Mouse (Mus musculus): ENCODE results near the gene D330020A13Rik. TPM values are rescaled to one million over a fixed set of nuclear protein-coding genes. Genes with fewer than 3 reads are reported as not detected.
A peak's percentile ranks its signal among the peaks of the same experiment; 100 is the strongest.

D330020A13Rik gene
- polyA plus RNA-seq, 1 experiment from 2014 or later = not detected

GRCm38 (mm10) chr6:120306859-120307594 is 12.9 kb downstream of the D330020A13Rik start:
- Histone ChIP-seq H3K4me1 (ENCODE audit: insufficient read depth, low read depth, low read length) (no peaks in the 10 kb centered on the region), H3K4me3 (ENCODE audit: low read depth, low read length) (no peak overlapping the region), H3K9me3 (ENCODE audit: low read length) (no peaks in the 10 kb centered on the region), H3K9ac (replicated peaks; ENCODE audit: low read depth) (no peak overlapping the region), H3K4me2 (replicated peaks; ENCODE audit: low read depth, low read length) (no peak overlapping the region), H3K36me3 (ENCODE audit: insufficient read depth, low read length) (no peaks in the 10 kb centered on the region), H3K27ac (ENCODE audit: low read length) (no peak overlapping the region), H3K27me3 (replicated peaks; ENCODE audit: insufficient read depth, low read length) (no peaks in the 10 kb centered on the region)
- no peak for TF ChIP-seq EP300 (IDR thresholded peaks at IDR 0.05)
- no peak for TF ChIP-seq CTCF (IDR thresholded peaks at IDR 0.05)
- DNase-seq (ENCODE audit: low spot score) (no peak), ATAC-seq (no peak)
- WGBS = 66% methylated on average over 3 of the region's 3 CpGs

GRCm38 (mm10) chr6:120309338-120309737 is 15.2 kb downstream of the D330020A13Rik start:
- Histone ChIP-seq H3K4me2 (replicated peaks; ENCODE audit: low read depth, low read length) (no peak overlapping the region), H3K4me1 (ENCODE audit: insufficient read depth, low read depth, low read length) (no peaks in the 10 kb centered on the region), H3K27me3 (replicated peaks; ENCODE audit: insufficient read depth, low read length) (no peaks in the 10 kb centered on the region), H3K27ac (ENCODE audit: low read length) (no peak overlapping the region), H3K4me3 (ENCODE audit: low read depth, low read length) (no peak overlapping the region), H3K9me3 (ENCODE audit: low read length) (no peaks in the 10 kb centered on the region), H3K9ac (replicated peaks; ENCODE audit: low read depth) (no peak overlapping the region), H3K36me3 (ENCODE audit: insufficient read depth, low read length) (no peaks in the 10 kb centered on the region)
- no peak for DNase-seq (ENCODE audit: low spot score)
- TF ChIP-seq CTCF (IDR thresholded peaks at IDR 0.05) = no peak
- TF ChIP-seq EP300 (IDR thresholded peaks at IDR 0.05) = no peak
- no peak for ATAC-seq
- 65% methylated on average over 9 of the region's 9 CpGs for WGBS

GRCm38 (mm10) chr6:120309787-120310186 is 15.6 kb downstream of the D330020A13Rik start:
- Histone ChIP-seq H3K4me2 (replicated peaks; ENCODE audit: low read depth, low read length) (no peak overlapping the region), H3K27ac (ENCODE audit: low read length) (no peak overlapping the region), H3K36me3 (ENCODE audit: insufficient read depth, low read length) (no peaks in the 10 kb centered on the region), H3K27me3 (replicated peaks; ENCODE audit: insufficient read depth, low read length) (no peaks in the 10 kb centered on the region), H3K4me3 (ENCODE audit: low read depth, low read length) (no peak overlapping the region), H3K4me1 (ENCODE audit: insufficient read depth, low read depth, low read length) (no peaks in the 10 kb centered on the region), H3K9ac (replicated peaks; ENCODE audit: low read depth) (no peak overlapping the region), H3K9me3 (ENCODE audit: low read length) (no peaks in the 10 kb centered on the region)
- WGBS = 37% methylated on average over 3 of the region's 3 CpGs
- ATAC-seq (no peak), DNase-seq (ENCODE audit: low spot score) (no peak)
- TF ChIP-seq CTCF (IDR thresholded peaks at IDR 0.05) (no peak), EP300 (IDR thresholded peaks at IDR 0.05) (no peak)

- Histone ChIP-seq H3K9ac (replicated peaks; ENCODE audit: low read depth) (no peak overlapping the region), H3K27me3 (replicated peaks; ENCODE audit: insufficient read depth, low read length) (no peaks in the 10 kb centered on the region), H3K27ac (ENCODE audit: low read length) (no peak overlapping the region), H3K36me3 (ENCODE audit: insufficient read depth, low read length) (no peaks in the 10 kb centered on the region), H3K4me1 (ENCODE audit: insufficient read depth, low read depth, low read length) (no peaks in the 10 kb centered on the region), H3K4me3 (ENCODE audit: low read depth, low read length) (no peak overlapping the region), H3K4me2 (replicated peaks; ENCODE audit: low read depth, low read length) (no peak overlapping the region), H3K9me3 (ENCODE audit: low read length) (no peaks in the 10 kb centered on the region)
- DNase-seq (ENCODE audit: low spot score) (no peak), ATAC-seq (no peak)
- TF ChIP-seq EP300 (IDR thresholded peaks at IDR 0.05) = no peak
- TF ChIP-seq CTCF (IDR thresholded peaks at IDR 0.05) = no peak
- 67% methylated on average over 5 of the region's 5 CpGs for WGBS
Measured at GRCm38 (mm10) chr6:120312443-120312842, 18.3 kb downstream of the D330020A13Rik start.

- 51% methylated on average over 11 of the region's 11 CpGs for WGBS
- Histone ChIP-seq H3K36me3 (ENCODE audit: insufficient read depth, low read length) (no peaks in the 10 kb centered on the region), H3K4me1 (ENCODE audit: insufficient read depth, low read depth, low read length) (no peaks in the 10 kb centered on the region), H3K9ac (replicated peaks; ENCODE audit: low read depth) (no peak overlapping the region), H3K9me3 (ENCODE audit: low read length) (no peaks in the 10 kb centered on the region), H3K27ac (ENCODE audit: low read length) (no peak overlapping the region), H3K4me2 (replicated peaks; ENCODE audit: low read depth, low read length) (no peak overlapping the region), H3K4me3 (ENCODE audit: low read depth, low read length) (no peak overlapping the region), H3K27me3 (replicated peaks; ENCODE audit: insufficient read depth, low read length) (no peaks in the 10 kb centered on the region)
- ATAC-seq (no peak), DNase-seq (ENCODE audit: low spot score) (no peak)
- no peak for TF ChIP-seq EP300 (IDR thresholded peaks at IDR 0.05)
- no peak for TF ChIP-seq CTCF (IDR thresholded peaks at IDR 0.05)
Measured at GRCm38 (mm10) chr6:120318303-120318940, 24.3 kb downstream of the D330020A13Rik start.

- Histone ChIP-seq H3K27ac (ENCODE audit: low read length) (no peak overlapping the region), H3K9me3 (ENCODE audit: low read length) (no peaks in the 10 kb centered on the region), H3K4me2 (replicated peaks; ENCODE audit: low read depth, low read length) (no peak overlapping the region), H3K4me3 (ENCODE audit: low read depth, low read length) (no peak overlapping the region), H3K27me3 (replicated peaks; ENCODE audit: insufficient read depth, low read length) (no peaks in the 10 kb centered on the region), H3K9ac (replicated peaks; ENCODE audit: low read depth) (no peak overlapping the region), H3K36me3 (ENCODE audit: insufficient read depth, low read length) (no peaks in the 10 kb centered on the region), H3K4me1 (ENCODE audit: insufficient read depth, low read depth, low read length) (no peaks in the 10 kb centered on the region)
- DNase-seq (ENCODE audit: low spot score) (peak; percentile 26), ATAC-seq (peak; percentile 41; the same call in 1 of the 2 replicates)
- WGBS = 53% methylated on average over 9 of the region's 9 CpGs
- no peak for TF ChIP-seq EP300 (IDR thresholded peaks at IDR 0.05)
- TF ChIP-seq CTCF (IDR thresholded peaks at IDR 0.05) = no peak
Measured at GRCm38 (mm10) chr6:120319129-120319528, 25.0 kb downstream of the D330020A13Rik start.

All from lung, postnatal 0 days (tissue).